Mouse (Mus musculus) kidney, adult 9 months (tissue): ENCODE data around the gene Gm8773.

ENCODE experiments used
- DNase-seq: peaks from one replicate; pipeline ENCODE4 v3.0.0; 2022

The Gm8773 gene

GRCm38 (mm10) chr5:5573749-5574317, at the start of gene Gm8773:
Gene Gm8773, plus strand, starts transcription at chr5:5573799.
- no peak for DNase-seq

- DNase-seq: peak; percentile 89
Observed at GRCm38 (mm10) chr5:5533656-5534420, 39.8 kb upstream of the Gm8773 start.

GRCm38 (mm10) chr5:5536131-5536530, 37.5 kb upstream of the Gm8773 start:
- DNase-seq: peak; percentile 59

DNA sequence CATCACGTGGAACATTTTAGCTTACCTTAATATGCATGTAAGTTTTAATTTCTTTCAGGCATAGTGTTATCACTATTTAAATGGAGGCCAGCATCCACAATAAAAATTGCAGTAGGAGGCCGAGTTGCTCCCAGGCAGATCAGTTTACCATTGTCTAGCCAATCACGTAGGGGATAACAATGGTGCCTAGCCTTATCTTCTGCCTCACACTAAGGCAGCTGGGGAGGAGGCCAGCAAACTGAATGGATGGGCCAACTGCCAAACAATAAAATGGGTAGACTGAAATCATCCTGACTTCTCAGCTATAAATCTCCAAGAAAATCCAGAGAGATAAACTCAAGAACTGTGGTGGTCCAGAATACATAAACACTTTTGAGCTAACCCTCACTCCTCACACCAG, 33.8 kb upstream of the Gm8773 start:
- DNase-seq: no peak

DNA sequence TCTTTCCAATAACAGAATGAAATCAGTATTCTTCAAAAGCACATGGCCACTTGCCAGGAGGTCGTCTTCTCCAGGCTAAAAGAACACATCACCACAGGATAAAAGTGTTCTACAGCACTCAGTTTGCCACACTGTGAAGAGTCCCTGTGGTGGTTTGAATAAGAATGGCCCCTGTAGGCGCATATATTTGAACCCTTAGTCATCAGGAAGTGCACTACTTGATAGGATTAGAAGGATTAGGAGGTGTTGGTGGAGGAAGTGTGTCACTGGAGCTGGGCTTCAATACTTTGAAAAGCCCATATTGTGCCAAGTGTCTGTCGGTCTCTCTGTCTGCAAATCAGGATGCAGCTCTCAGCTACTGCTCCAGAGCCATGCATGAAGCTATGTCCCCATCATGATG, 33.2 kb upstream of the Gm8773 start:
- no peak for DNase-seq

DNA sequence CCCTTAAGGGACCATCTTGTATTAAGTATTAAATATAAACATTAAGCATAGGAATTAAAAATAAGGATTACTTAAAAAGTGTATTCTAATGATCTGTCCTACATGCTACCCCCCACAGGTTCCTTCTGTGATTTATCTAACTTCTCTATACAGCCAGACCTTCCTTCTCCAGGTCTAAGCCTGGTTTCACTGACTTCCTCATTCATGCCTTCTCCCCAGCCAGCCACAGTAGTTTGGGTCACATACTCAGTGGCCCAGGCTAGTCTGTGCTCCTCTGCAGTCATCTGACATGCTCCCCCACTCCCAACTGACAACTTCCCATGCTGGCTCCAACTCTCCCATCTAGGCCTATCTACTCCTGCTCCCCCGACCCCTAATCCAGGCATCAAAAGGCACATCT, 22.5 kb upstream of the Gm8773 start:
- no peak for DNase-seq

DNA sequence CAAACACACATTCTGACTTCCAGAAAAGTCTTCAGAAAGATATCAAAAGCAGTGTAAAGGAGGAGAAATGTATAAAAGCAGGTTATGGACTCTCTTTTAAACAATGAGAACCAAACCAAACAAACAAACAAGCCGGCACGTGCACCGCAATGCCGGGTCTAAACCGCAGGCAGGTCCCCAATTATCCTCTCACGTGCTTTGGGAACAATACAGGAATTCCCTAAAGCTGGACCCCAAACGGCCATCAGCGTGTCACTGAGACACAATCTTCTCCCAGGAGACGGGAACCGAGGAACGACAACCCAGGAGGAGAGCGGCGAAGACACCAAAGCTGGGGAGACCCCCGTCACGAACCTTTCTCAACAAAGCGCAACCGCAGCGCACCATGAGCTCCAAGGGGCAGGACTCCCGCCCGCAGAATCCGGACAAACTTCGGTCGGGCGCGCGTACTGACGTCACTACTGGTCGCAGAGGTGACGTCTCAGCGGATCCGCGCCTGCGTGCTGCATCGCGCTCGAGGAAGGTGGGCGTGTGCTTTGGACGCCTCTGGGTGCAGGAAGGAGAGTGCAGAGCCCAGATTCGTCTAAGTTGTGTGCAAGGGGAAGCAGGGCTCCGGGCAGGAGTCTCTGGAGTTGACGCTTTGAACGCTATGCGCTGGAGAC, 14.4 kb upstream of the Gm8773 start, which contains the start of gene Gtpbp10:
Gene Gtpbp10, minus strand, starts transcription at position 460 of the 662 bp plus-strand sequence.
- DNase-seq: peak; percentile 91

DNA sequence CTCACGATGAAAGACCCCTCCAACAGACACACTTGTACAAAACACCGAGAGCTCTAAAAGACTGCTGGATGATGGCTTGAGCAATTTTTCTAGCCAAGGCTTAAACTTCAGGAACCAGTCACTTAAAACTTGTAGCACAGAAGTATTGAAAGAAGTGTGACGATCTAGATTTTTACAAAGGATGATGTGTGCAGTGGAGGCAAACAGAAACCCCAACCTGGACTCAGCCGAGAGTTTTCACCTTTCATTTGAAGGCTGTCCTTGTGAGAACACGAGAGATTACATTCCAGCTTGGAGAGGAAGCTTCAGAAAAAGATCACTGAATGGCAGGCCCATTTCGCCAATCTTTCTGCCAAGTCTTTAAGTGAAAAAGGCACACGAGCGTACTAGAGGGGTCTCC, 13.8 kb upstream of the Gm8773 start:
- DNase-seq: no peak

- DNase-seq: no peak
Observed at GRCm38 (mm10) chr5:5561041-5561706, 12.4 kb upstream of the Gm8773 start.

DNA sequence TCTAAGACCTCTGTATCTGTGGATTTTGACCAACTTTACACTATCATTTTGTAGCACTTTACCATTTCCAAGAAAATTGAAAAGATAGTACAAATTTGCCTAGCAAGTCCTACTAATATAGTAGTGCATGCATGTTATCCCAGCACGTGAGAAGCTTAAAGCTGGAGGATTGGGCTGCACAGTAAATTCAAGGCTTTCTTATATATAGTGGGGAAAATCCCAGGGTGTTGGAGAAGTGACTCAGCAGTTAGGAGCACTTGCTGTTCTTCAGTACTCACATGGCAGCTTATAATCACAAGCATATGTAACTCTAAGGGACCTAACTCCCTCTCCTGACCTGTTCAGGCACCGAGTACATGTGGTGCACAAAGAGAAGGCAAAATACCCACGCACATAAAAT, 11.2 kb upstream of the Gm8773 start:
- DNase-seq: no peak

GRCm38 (mm10) chr5:5587686-5588085, 14.1 kb downstream of the Gm8773 start:
- DNase-seq: no peak

DNA sequence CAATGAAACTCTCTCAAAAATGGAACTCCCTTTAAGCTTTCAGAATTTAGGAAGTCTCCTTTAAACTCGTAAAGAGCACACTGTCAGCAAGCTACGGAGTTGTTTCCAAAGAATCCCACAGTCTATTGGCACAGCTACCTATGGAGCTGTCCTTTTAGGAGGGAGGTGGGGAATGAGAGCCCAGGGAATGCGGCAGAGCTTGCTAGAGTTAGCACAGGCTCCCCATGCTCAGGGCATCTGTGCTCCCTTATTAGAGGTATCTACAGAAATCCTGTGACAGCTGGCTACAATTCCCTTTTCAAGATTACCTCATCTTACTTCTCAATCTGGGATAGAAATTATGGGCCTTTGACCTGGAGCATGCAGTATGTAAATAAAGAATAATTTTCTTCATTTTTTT, 36.9 kb downstream of the Gm8773 start:
- no peak for DNase-seq

GRCm38 (mm10) chr5:5618329-5618728, 44.7 kb downstream of the Gm8773 start:
- no peak for DNase-seq

DNA sequence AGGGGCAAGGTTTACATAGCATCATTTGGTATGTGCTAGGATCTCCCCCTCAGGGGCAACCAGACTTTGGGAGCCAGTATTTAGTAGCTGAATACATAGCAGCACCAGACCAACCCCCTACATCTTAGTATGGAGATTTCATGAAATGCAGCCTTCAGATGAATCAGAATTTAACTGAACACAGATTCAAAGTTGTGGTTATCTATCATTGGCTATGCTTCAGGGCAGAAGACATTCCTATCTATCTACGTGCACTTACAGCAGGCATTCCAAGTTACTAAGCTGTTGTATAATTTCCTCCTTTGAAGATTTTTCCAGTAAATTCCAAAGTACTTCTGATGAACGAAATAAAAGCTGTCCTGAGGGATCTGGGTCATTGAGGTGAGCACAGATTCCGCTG, 51.9 kb downstream of the Gm8773 start:
- no peak for DNase-seq
